Comparison of ENCODE assay signal across 14 mouse cellular contexts in the genomic region with DNA sequence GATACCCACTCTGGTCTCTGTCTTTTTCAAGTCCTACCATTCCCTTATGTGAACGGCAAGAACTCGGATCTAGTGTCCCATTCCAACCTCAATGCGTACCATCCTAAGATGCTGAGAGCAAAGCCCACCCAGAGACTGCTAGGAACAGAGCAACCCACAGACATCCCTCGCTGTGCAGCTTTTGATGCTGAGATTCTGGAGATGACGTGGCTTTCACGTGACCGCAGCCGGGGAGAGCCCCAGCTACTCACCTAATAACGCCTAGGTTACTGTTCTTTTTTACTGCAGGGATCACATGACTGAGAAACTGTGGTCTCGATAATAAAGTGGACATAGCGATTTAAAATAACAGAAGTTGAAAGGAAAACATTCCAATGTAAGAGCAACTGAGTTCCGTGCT.
"Had no signal": no experiment of that assay in that cellular context is flagged by ENCODE, and none has a peak within 500 bp of the region (broad histone marks: within the 10 kb centered on the region; RNA-seq: fewer than 3 reads in every experiment).

No protein-coding gene starts in this region.

- H3K4me2 ChIP-seq: kidney, embryonic 15.5 days; liver, embryonic 11.5 days; liver, embryonic 15.5 days; midbrain, embryonic 13.5 days; neural tube, embryonic 12.5 days; stomach, embryonic 15.5 days had no signal

- H3K9me3 ChIP-seq: kidney, embryonic 15.5 days; limb, embryonic 10.5 days; liver, embryonic 15.5 days; midbrain, embryonic 13.5 days; neural tube, embryonic 12.5 days; stomach, embryonic 15.5 days had no signal

- DNase-seq: kidney, postnatal 14 days; lung, adult 2 months; lung, postnatal 4 days; right cerebral cortex, postnatal 4 days; thymus, adult 2 months; thymus, postnatal 25 days had no signal

- H3K36me3 ChIP-seq: kidney, embryonic 15.5 days; limb, embryonic 10.5 days; liver, embryonic 15.5 days; midbrain, embryonic 13.5 days; neural tube, embryonic 12.5 days; stomach, embryonic 15.5 days had no signal

- H3K27me3 ChIP-seq: kidney, embryonic 15.5 days; liver, embryonic 15.5 days; midbrain, embryonic 13.5 days; neural tube, embryonic 12.5 days; stomach, embryonic 15.5 days had no signal

- ATAC-seq: lung, postnatal 0 days; midbrain, embryonic 13.5 days had no signal

- H3K4me1 ChIP-seq: kidney, embryonic 15.5 days; limb, embryonic 10.5 days; liver, embryonic 15.5 days; midbrain, embryonic 13.5 days; neural tube, embryonic 12.5 days; stomach, embryonic 15.5 days had no signal

- H3K27ac ChIP-seq: kidney, embryonic 15.5 days; limb, embryonic 10.5 days; liver, embryonic 15.5 days; midbrain, embryonic 13.5 days; neural tube, embryonic 12.5 days; stomach, embryonic 15.5 days had no signal

- H3K4me3 ChIP-seq: kidney, embryonic 15.5 days; limb, embryonic 10.5 days; liver, embryonic 15.5 days; midbrain, embryonic 13.5 days; neural tube, embryonic 12.5 days; stomach, embryonic 15.5 days had no signal

- H3K9ac ChIP-seq: kidney, embryonic 15.5 days; liver, embryonic 15.5 days; midbrain, embryonic 13.5 days; neural tube, embryonic 12.5 days; stomach, embryonic 15.5 days had no signal
